Comparison of ENCODE assay signal across 8 mouse cellular contexts in the genomic region with DNA sequence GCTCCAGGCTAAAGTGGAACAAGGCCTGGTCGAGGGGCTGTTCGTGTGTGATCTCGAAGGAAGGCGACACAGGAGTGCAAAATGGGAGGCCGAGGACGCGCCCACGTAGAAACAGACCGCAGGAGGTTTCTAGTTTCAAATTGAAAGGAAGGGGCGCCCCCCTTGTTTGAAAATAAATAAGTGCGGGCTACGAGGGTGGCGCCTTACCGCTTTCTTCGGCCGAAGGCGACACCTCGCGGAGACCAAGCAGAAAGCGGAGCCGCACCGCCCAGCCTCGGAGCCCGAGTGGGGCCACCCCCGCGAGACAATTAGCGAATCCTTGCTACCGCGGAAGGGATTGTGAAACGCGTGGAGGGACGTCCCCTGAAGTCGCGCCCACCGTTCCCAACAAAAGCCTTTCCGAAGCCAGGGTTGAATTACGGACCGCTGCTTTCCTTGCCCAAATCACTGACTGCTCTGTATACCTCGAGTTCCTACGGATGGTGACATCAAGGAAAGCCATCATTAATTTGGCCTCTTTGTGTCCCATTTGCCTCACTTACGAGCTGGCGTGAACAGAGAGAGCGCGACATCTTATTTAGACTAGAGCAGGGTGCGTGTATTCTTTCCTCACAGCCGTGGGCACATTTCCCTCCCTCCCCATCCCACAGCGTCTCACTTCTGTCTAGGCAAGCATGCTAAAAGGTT. TPM values are rescaled to one million over a fixed set of nuclear protein-coding genes. Genes with fewer than 3 reads are reported as not detected.
DNase-seq lines count a peak whose midpoint lies in the region; ATAC-seq and TF ChIP-seq lines count a peak whose summit lies in the region.

No protein-coding gene starts in this region.

- no peaks in the 10 kb centered on the region for H3K27me3 ChIP-seq in ES-Bruce4 (ENCODE audit: control insufficient read depth, insufficient read depth, low read length, poor library complexity, severe bottlenecking)
- no peaks in the 10 kb centered on the region for H3K27me3 ChIP-seq in forebrain, embryonic 16.5 days (replicated peaks; ENCODE audit: control insufficient read depth, insufficient read depth, low read length)
- H3K27me3 ChIP-seq in neural tube, embryonic 15.5 days (replicated peaks), result no peaks in the 10 kb centered on the region

- TF ChIP-seq POLR2A in ES-Bruce4 (IDR thresholded peaks at IDR 0.05; ENCODE audit: insufficient read depth, low read length), result no peak

- intact Hi-C loops in heart, postnatal 25 days (cut with DNase I), result loop anchor here (1.0 to 5.0 kb wide), 4 partner anchors 272 to 620 kb away; no protein-coding TSS in a partner anchor

- peak; percentile 47 for ATAC-seq in forebrain, embryonic 16.5 days
- ATAC-seq in neural tube, embryonic 15.5 days (ENCODE audit: low FRiP score), result peak; percentile 76

- no peaks in the 10 kb centered on the region for H3K9me3 ChIP-seq in ES-Bruce4 (replicated peaks; ENCODE audit: control insufficient read depth, insufficient read depth, low read length, poor library complexity, severe bottlenecking)
- no peaks in the 10 kb centered on the region for H3K9me3 ChIP-seq in forebrain, embryonic 16.5 days (ENCODE audit: control insufficient read depth, low read length)
- no peaks in the 10 kb centered on the region for H3K9me3 ChIP-seq in neural tube, embryonic 15.5 days (replicated peaks)

- peak; percentile 56 for TF ChIP-seq CTCF in ES-Bruce4 (IDR thresholded peaks at IDR 0.05; ENCODE audit: low read depth, low read length)

- H3K4me3 ChIP-seq in ES-Bruce4 (ENCODE audit: low read depth, low read length), result peak overlapping the region; percentile 91
- peak overlapping the region; percentile 92 for H3K4me3 ChIP-seq in forebrain, embryonic 16.5 days (replicated peaks; ENCODE audit: low read length)
- peak overlapping the region; percentile 80 for H3K4me3 ChIP-seq in neural tube, embryonic 15.5 days (replicated peaks)

- 0 out of 2 replicates have a peak, but pooled peaks have one; percentile 12 for TF ChIP-seq EP300 in ES-Bruce4 (IDR thresholded peaks at IDR 0.05; ENCODE audit: insufficient read depth, low read depth, low read length)

- H3K4me1 ChIP-seq in ES-Bruce4 (ENCODE audit: control insufficient read depth, insufficient read depth, low read length), result peaks cover 12% of the 10 kb centered on the region
- H3K4me1 ChIP-seq in forebrain, embryonic 16.5 days (replicated peaks; ENCODE audit: control insufficient read depth, insufficient read depth, low read length), result peaks cover 16% of the 10 kb centered on the region
- H3K4me1 ChIP-seq in neural tube, embryonic 15.5 days, result peaks cover 32% of the 10 kb centered on the region

- peak overlapping the region; percentile 82 for H3K4me2 ChIP-seq in forebrain, embryonic 16.5 days (ENCODE audit: low read length)
- H3K4me2 ChIP-seq in neural tube, embryonic 15.5 days, result peak overlapping the region; percentile 93

- under 1% methylated on average over 47 of the region's 47 CpGs for WGBS in forebrain, embryonic 16.5 days
- WGBS in neural tube, embryonic 15.5 days, result under 1% methylated on average over 47 of the region's 47 CpGs

- H3K36me3 ChIP-seq in ES-Bruce4 (ENCODE audit: control insufficient read depth, insufficient read depth, low read length, poor library complexity, severe bottlenecking), result peaks cover 24% of the 10 kb centered on the region
- no peaks in the 10 kb centered on the region; the same call in 1 of the 2 replicates for H3K36me3 ChIP-seq in forebrain, embryonic 16.5 days (ENCODE audit: control insufficient read depth, insufficient read depth)
- no peaks in the 10 kb centered on the region for H3K36me3 ChIP-seq in neural tube, embryonic 15.5 days

- peak overlapping the region; percentile 98 for H3K27ac ChIP-seq in ES-Bruce4 (ENCODE audit: insufficient read depth, low read length)
- peak overlapping the region; percentile 99 for H3K27ac ChIP-seq in forebrain, embryonic 16.5 days (ENCODE audit: low read length)
- H3K27ac ChIP-seq in neural tube, embryonic 15.5 days (replicated peaks), result peak overlapping the region; percentile 97

- DNase-seq in cerebellum, adult 11 months, result peak; percentile 74
- DNase-seq in heart, postnatal 25 days (ENCODE audit: low spot score), result peak; percentile 73
- DNase-seq in layer of hippocampus, adult 18-20 months (ENCODE audit: low spot score in 2 of 2), result peak; percentile 85 to 91
- DNase-seq in lung, adult 18-20 months, result peak; percentile 73 to 82
- DNase-seq in testis, postnatal 10 days (ENCODE audit: low spot score), result peak; percentile 93

- H3K9ac ChIP-seq in ES-Bruce4 (ENCODE audit: low read depth, poor library complexity, severe bottlenecking), result peak overlapping the region; percentile 93
- H3K9ac ChIP-seq in forebrain, embryonic 16.5 days (replicated peaks; ENCODE audit: low read depth, low read length), result peak overlapping the region; percentile 73
- peak overlapping the region; percentile 91 for H3K9ac ChIP-seq in neural tube, embryonic 15.5 days (replicated peaks)

RNA-seq across cellular contexts. Expression of a gene that starts 0.8 kb away (rescaled TPM):
- polyA plus RNA-seq in ES-Bruce4 (2011; ENCODE audit: insufficient read depth, insufficient read length, low read depth, missing spikeins), result 75.0 and 78.6 TPM in 2 replicates
- 156 and 197 TPM in 2 replicates for polyA plus RNA-seq in forebrain, embryonic 16.5 days (2015; fragmentation: Nextera tagmentation; extraction: Ambion mirVana)
- 1 to 10 TPM; 4.9 to 5.9 TPM for total RNA-seq in heart, postnatal 25 days (2021)
- total RNA-seq in layer of hippocampus, adult 18-20 months (2021), result 1 to 10 TPM; 7.7 to 9.0 TPM
- polyA plus RNA-seq in neural tube, embryonic 15.5 days (2015; fragmentation: Nextera tagmentation; extraction: Ambion mirVana), result 40.7 and 43.2 TPM in 2 replicates

Comparison
In these comparisons a context has a peak if more than half of its experiments do, and no peak if none do; other contexts are left out.
1. Peak in every context shown above with its lines: DNase-seq, ATAC-seq, H3K4me3 ChIP-seq and H3K27ac ChIP-seq.